Mouse (Mus musculus): ENCODE results near the gene Rhbdl1.

DNA sequence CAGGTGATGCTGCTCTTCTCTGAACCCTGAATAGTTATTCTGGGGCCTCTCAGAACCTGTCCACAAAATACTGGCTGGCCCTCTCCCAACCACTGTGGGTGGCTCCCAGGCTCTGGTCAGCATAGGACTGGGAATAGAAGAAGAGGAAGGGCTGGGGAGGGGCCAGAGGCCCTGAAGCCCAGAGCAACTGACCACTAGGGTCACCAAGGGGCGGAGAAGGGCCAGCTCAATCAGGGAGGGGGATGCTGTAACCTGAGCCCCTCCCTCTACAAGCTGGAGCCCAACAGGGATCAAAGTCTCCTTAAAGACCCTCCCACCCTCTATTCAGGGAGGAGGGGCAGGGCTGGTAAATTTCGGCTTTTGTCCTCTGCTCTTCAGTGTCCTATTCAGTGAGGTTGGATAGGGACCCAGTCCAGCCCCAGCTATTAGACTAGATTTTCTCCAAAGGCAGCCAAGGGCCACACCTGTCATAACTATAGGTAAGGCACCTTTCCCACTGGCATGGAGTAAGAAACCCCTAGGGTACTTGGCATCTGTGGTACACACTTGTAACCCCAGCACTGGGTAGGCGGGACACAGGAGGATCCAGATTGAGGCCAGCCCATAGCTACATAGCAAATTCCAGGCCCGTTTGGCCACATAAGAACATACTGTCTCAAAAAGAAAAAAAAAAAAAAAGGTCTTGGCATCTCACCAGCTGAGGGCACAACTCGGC is 43.3 kb upstream of the Rhbdl1 start, which contains the start of gene Wfikkn1:
- TF ChIP-seq POLR2A (IDR thresholded peaks at IDR 0.05; ENCODE audit: borderline replicate concordance, low read depth, low read length) (no peak), CTCF (IDR thresholded peaks at IDR 0.05; ENCODE audit: low read depth, low read length) (no peak)
